Mouse (Mus musculus) neural tube, embryonic 15.5 days (tissue): Measurements from ENCODE around the gene Lrp4. TPM values are rescaled to one million over a fixed set of nuclear protein-coding genes. Genes with fewer than 3 reads are reported as not detected.
A peak's percentile ranks its signal among the peaks of the same experiment; 100 is the strongest.

Experiments
- ATAC-seq: fragments of 200-750 bp; cut with Nextera tagmentation; 2 replicates; pipeline ENCODE4 v1.8.0; 2017; ENCODE audit warnings: mild to moderate bottlenecking, moderate TSS enrichment, moderate library complexity; ENCODE audit not compliant: low FRiP score
- H3K27ac ChIP-seq: fragments of 300-500 bp; sonication (generic); replicated peaks from 2 replicates; pipeline ENCODE4 v1.5.1; 2015; ENCODE audit warnings: mild to moderate bottlenecking, inconsistent platforms
- H3K27me3 ChIP-seq: fragments of 300-500 bp; sonication (generic); replicated peaks from 2 replicates; pipeline ENCODE4 v1.6.1; 2015; ENCODE audit warnings: inconsistent platforms
- H3K36me3 ChIP-seq: fragments of 300-500 bp; sonication (generic); 2 replicates; pipeline ENCODE4 v1.6.1; 2015; ENCODE audit warnings: inconsistent platforms
- H3K4me1 ChIP-seq: fragments of 300-500 bp; sonication (generic); 2 replicates; pipeline ENCODE4 v1.6.1; 2015; ENCODE audit warnings: inconsistent platforms
- H3K4me2 ChIP-seq: fragments of 300-500 bp; sonication (generic); 2 replicates; pipeline ENCODE4 v1.6.1; 2015; ENCODE audit warnings: inconsistent platforms, mild to moderate bottlenecking, moderate library complexity
- H3K4me3 ChIP-seq: fragments of 300-500 bp; sonication (generic); replicated peaks from 2 replicates; pipeline ENCODE4 v1.5.1; 2015; ENCODE audit warnings: mild to moderate bottlenecking, inconsistent platforms
- H3K9ac ChIP-seq: fragments of 300-500 bp; sonication (generic); replicated peaks from 2 replicates; pipeline ENCODE4 v1.6.1; 2015; ENCODE audit warnings: mild to moderate bottlenecking, inconsistent platforms
- H3K9me3 ChIP-seq: fragments of 300-500 bp; sonication (generic); replicated peaks from 2 replicates; pipeline ENCODE4 v1.6.1; 2016; ENCODE audit warnings: inconsistent platforms
- WGBS: fragments of 180-500 bp; shearing (Covaris S2); methylation state at CpG from one replicate; pipeline ENCODE4 v1.1.7; 2015; ENCODE audit warnings: mixed read lengths; 5-methylcytosine and 5-hydroxymethylcytosine counted together
- polyA plus RNA-seq: library from polyadenylated mRNA; unstranded; fragments of >200 nt; fragmentation: Nextera tagmentation; extraction: Ambion mirVana; gene quantifications from 2 replicates; pipeline ENCODE4 v1.2.1, GENCODE M21; 2015

Gene Lrp4
- polyA plus RNA-seq, 1 experiment from 2014 or later, result 7.3 TPM

DNA sequence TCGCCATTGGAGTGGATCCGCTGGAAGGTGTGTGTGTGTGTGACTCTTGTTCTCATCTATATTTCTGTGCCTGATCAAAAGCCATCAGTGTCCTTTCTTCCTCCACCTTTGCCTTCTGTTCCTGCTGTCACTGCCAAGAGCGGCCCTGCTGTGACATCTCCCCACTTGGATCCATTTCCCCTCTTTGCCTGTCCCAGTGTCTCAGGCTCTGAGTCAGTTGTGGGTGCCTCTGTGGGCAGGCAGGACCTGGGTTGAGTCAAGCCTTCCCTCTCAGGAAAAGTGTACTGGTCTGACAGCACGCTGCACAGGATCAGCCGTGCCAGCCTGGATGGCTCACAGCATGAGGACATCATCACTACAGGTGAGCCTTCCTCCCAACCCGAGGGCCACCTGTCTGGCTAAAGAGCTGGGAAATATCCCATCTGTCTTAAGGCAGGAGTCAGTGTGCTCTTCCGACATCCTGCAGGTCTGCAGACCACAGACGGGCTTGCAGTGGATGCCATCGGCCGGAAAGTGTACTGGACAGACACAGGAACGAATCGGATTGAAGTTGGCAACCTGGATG is 34.8 kb downstream of the Lrp4 start:
- Histone ChIP-seq H3K36me3 (no peaks in the 10 kb centered on the region), H3K27me3 (no peaks in the 10 kb centered on the region), H3K4me1 (no peaks in the 10 kb centered on the region), H3K9me3 (no peaks in the 10 kb centered on the region), H3K9ac (no peak overlapping the region), H3K4me3 (no peak overlapping the region), H3K4me2 (no peak overlapping the region), H3K27ac (no peak overlapping the region)
- no peak for ATAC-seq
- WGBS, result 97% methylated on average over 12 of the region's 12 CpGs

DNA sequence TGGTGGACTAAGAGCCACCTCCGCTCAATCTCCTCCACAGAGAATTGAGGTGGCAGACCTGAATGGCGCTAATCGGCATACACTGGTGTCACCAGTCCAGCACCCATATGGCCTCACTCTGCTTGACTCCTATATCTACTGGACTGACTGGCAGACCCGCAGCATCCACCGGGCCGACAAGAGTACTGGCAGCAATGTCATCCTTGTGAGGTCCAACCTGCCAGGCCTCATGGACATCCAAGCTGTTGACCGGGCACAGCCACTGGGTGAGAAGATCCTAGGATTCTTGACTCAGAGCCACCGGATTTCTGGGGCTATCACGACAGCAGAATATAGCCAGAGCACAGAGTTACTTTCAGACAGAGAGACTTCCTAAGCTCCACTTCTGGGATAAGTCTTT is 36.7 kb downstream of the Lrp4 start:
- no peaks in the 10 kb centered on the region for H3K36me3 ChIP-seq
- H3K4me1 ChIP-seq, result no peaks in the 10 kb centered on the region
- no peak overlapping the region for H3K27ac ChIP-seq
- H3K9ac ChIP-seq, result no peak overlapping the region
- H3K9me3 ChIP-seq, result no peaks in the 10 kb centered on the region
- ATAC-seq, result no peak
- H3K27me3 ChIP-seq, result no peaks in the 10 kb centered on the region
- H3K4me2 ChIP-seq, result no peak overlapping the region
- no peak overlapping the region for H3K4me3 ChIP-seq
- 98% methylated on average over 9 of the region's 9 CpGs for WGBS

DNA sequence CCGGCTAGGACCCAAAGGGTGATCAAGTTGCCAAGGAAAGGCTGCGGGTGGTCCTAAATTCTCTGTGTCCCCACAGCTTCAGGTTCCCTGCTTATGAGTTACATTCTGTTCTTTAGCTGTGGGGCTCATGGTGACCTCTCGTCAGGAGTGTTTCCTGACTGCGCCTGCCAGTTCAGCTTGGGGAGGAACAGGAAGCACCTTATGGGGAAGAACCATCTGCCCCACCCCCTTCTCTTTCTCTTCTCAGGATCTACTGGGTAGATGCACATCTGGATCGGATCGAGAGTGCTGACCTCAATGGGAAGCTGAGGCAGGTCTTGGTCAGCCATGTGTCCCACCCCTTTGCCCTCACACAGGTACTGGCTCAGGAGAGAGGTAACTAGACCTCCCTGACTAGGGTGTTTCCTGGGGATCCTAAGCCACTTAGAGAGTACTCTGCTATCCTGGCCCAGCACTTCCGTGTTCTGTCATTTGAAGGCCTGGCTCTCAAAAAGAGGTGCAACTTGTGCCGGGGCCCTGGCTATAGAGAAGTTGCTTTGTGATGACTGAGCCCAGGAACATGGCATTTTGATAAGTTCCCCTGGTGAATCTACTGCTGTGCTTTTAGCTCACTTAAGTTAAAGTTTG is 40.9 kb downstream of the Lrp4 start:
- ATAC-seq, result no peak
- no peak overlapping the region for H3K9ac ChIP-seq
- 93% methylated on average over 8 of the region's 8 CpGs for WGBS
- no peak overlapping the region for H3K4me3 ChIP-seq
- no peaks in the 10 kb centered on the region for H3K4me1 ChIP-seq
- no peaks in the 10 kb centered on the region for H3K36me3 ChIP-seq
- H3K27me3 ChIP-seq, result no peaks in the 10 kb centered on the region
- H3K9me3 ChIP-seq, result no peaks in the 10 kb centered on the region
- H3K27ac ChIP-seq, result no peak overlapping the region
- H3K4me2 ChIP-seq, result no peak overlapping the region

DNA sequence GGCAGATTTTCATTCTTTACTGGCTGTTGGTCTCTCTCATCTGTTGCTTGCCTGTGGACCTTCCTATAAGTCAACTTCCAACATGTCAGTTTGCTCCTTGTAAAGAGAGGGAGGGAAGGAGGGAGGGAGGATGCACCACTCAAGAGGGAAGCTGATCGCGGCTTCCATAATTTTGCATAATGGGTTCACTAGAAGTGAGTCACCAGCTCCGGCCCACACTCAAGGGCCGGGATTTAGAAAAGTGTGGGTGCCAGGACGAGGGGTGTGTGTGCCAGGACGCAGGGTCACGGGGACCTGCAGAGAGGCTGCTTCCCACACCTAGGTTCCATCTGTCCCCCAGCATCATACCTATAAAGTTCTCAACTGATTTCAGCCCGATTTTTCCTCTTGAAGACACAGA is 50.8 kb downstream of the Lrp4 start:
- Histone ChIP-seq H3K4me1 (no peaks in the 10 kb centered on the region), H3K4me2 (no peak overlapping the region), H3K27me3 (no peaks in the 10 kb centered on the region), H3K9me3 (no peaks in the 10 kb centered on the region), H3K36me3 (peaks cover 4% of the 10 kb centered on the region; the same call in 1 of the 2 replicates), H3K27ac (no peak overlapping the region), H3K4me3 (no peak overlapping the region), H3K9ac (no peak overlapping the region)
- 94% methylated on average over 8 of the region's 8 CpGs for WGBS
- ATAC-seq, result no peak

DNA sequence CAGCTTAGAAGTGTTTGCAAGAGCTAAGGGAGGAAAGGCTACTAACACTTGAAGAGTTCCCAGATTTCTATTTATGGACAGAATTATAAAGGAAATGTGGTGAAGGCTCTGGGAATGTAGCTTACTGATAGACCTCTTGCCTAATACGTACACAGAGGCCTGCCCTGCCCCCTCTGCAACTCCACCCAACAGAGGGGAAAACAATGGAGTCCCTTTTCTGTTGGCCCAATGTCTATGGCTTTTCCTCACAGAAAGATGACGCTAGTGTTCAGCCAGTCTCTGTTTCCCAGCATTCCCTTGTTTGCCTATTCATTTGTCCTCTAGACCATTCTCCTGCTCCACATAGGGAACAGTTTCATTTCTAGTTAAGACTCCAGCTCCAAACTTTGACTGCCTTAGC is 59.9 kb downstream of the Lrp4 start:
- Histone ChIP-seq H3K4me2 (no peak overlapping the region), H3K9me3 (no peaks in the 10 kb centered on the region), H3K9ac (no peak overlapping the region), H3K4me1 (no peaks in the 10 kb centered on the region), H3K36me3 (no peaks in the 10 kb centered on the region), H3K27me3 (no peaks in the 10 kb centered on the region), H3K4me3 (no peak overlapping the region), H3K27ac (no peak overlapping the region)
- ATAC-seq, result no peak
- 9% methylated on average over 2 of the region's 2 CpGs for WGBS

DNA sequence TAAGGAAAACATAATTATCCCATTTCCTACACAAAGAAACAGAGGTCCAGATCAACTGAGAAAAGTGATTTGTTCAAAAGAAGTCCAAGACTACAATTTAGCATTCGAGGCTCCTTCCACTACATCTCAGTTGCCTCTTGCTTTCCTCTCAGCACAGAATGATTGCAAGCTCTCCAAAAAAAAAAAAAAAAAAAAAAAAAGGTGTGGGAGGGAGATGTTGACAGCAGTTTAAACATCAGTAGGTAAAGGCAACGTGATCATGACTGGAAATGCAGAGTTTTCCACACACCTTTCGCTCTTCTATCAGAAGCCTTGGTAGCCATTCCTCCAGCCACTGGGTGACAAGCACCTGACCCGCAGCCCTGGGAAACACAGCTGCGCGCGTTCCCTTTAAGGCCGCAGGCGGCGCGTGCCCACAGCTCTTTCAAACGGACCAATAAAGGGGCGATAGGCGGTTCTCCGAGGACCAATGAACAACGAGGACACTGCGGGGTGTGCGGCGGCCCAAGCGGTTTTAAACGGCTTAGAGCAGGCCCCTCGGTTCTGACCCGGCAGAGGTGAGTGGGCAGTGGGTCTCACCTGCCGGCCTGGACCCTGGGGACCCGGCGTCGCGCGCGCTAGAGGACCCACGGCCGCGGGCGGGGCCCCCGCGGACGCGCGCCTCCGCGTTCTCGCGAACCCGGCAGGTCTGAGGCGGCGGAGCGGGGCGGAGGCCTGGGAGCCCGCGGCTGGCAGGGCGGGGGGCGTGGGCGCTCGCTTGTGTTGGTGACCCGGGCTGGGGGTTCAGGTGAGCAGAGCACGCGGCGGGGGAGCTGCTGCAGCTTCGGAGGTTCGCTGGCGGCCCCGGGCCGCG is 69.2 kb downstream of the Lrp4 start, which contains the start of gene Ckap5:
Gene Ckap5, plus strand, starts transcription at position 469 of the 853 bp plus-strand sequence.
- H3K9ac ChIP-seq, result peak within 1 kb of the TSS; percentile 98
- peak within 1 kb of the TSS; percentile 94 for H3K4me3 ChIP-seq
- no peaks in the 10 kb centered on the region for H3K9me3 ChIP-seq
- peak within 1 kb of the TSS; percentile 60 for H3K4me2 ChIP-seq
- ATAC-seq, result peak; percentile 99
- no peaks in the 10 kb centered on the region for H3K27me3 ChIP-seq
- peak within 1 kb of the TSS; percentile 87 for H3K27ac ChIP-seq
- H3K36me3 ChIP-seq, result no peaks in the 10 kb centered on the region
- peaks cover 14% of the 10 kb centered on the region for H3K4me1 ChIP-seq
- WGBS, result under 1% methylated on average over 54 of the region's 64 CpGs

DNA sequence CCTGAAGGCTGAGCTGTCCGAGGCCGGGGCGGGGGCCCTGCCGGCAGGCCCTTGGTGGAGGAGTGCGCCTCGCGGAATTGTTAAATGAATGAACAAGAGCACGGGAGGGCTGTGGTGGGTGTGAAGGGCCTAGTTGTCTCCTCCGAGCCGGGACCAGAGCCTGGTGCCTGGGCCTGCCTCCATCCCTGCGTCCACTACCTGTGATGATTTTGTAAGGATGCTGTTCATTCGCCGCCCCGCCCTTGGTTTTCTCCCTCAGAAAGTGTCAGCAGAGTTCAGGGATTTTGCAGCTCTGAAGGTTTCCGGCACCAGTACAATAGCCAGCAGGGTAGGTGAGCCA is 69.8 kb downstream of the Lrp4 start:
- Histone ChIP-seq H3K4me3 (peak overlapping the region; percentile 94), H3K4me1 (peaks cover 14% of the 10 kb centered on the region), H3K36me3 (no peaks in the 10 kb centered on the region), H3K9ac (peak overlapping the region; percentile 98), H3K27me3 (no peaks in the 10 kb centered on the region), H3K9me3 (no peaks in the 10 kb centered on the region), H3K4me2 (peak overlapping the region; percentile 60), H3K27ac (peak overlapping the region; percentile 87)
- peak; percentile 82; the same call in 1 of the 2 replicates for ATAC-seq
- under 1% methylated on average over 15 of the region's 15 CpGs for WGBS

DNA sequence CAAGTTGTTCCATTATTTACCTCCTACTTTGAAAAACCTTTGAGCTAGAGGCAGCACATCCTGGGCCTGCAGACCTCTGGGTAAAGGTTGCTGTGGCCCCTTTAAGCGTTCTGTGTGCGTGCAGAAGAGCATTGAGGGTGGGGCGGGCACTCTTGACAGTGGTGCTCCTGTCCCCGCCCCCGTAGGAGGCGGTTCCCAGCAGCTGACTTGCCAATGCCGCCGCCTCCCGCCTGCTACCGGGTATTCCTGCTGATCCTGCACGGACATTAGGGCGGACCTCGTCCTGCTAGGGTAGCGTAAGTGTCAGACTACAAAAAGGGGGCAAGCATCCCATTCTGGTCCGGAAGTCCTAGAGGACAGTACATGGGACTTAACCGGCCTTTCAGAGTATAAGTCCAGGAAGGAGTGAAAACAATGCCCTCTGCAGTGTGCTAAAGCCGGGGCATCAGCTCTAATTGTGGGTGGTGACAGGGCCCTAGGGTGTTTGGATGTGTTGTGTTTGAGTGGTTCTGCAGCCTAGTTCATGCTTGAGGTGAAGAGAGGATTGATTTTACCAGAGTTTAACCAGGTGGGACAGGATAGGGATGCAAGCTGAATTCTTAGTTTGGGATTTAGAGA is 80.4 kb downstream of the Lrp4 start:
- H3K27ac ChIP-seq, result peak overlapping the region; percentile 29
- H3K4me2 ChIP-seq, result peak overlapping the region; percentile 55
- no peaks in the 10 kb centered on the region for H3K27me3 ChIP-seq
- 4% methylated on average over 17 of the region's 17 CpGs for WGBS
- peak; percentile 86 for ATAC-seq
- H3K4me3 ChIP-seq, result peak overlapping the region; percentile 36
- no peaks in the 10 kb centered on the region for H3K9me3 ChIP-seq
- no peaks in the 10 kb centered on the region for H3K36me3 ChIP-seq
- peaks cover 14% of the 10 kb centered on the region for H3K4me1 ChIP-seq
- 0 out of 2 replicates have a peak overlapping the region, but pooled peaks have one; percentile 8 for H3K9ac ChIP-seq

Other genes starting within 250 kb of the Lrp4 start
- 17.5 and 20.2 TPM in 2 replicates for gene Ddb2, start 220.5 kb upstream of the Lrp4 start, polyA plus RNA-seq
- gene Pacsin3, start 201.6 kb upstream of the Lrp4 start, polyA plus RNA-seq, result 20.0 and 21.8 TPM in 2 replicates
- 62.0 and 68.9 TPM in 2 replicates for gene Arfgap2, start 192.5 kb upstream of the Lrp4 start, polyA plus RNA-seq
- gene 1110051M20Rik, start 12.8 kb upstream of the Lrp4 start, polyA plus RNA-seq, result 133 and 141 TPM in 2 replicates
- gene Ckap5, start 69.3 kb downstream of the Lrp4 start, polyA plus RNA-seq, result 95.3 and 98.4 TPM in 2 replicates
- gene F2, start 178.9 kb downstream of the Lrp4 start, polyA plus RNA-seq, result 0.51 and 0.66 TPM in 2 replicates
- gene Zfp408, start 192.3 kb downstream of the Lrp4 start, polyA plus RNA-seq, result 10.9 and 12.9 TPM in 2 replicates
- 86.2 and 99.9 TPM in 2 replicates for gene Arhgap1, start 192.3 kb downstream of the Lrp4 start, polyA plus RNA-seq